Mouse (Mus musculus): Measurements from ENCODE around the gene Cstf3.

Gene Cstf3

GRCm38 (mm10) chr2:104590068-104590828 lies at the start of gene Cstf3:
Cstf3 (plus strand) TSS chr2:104590523.
- peak; percentile 99 for DNase-seq (ENCODE audit: low read depth, low spot score)

GRCm38 (mm10) chr2:104556711-104557110 lies 33.6 kb upstream of the Cstf3 start:
- peak; percentile 52 for DNase-seq (ENCODE audit: low read depth, low spot score)

GRCm38 (mm10) chr2:104557722-104558121 lies 32.6 kb upstream of the Cstf3 start:
- DNase-seq (ENCODE audit: low read depth, low spot score), result peak; percentile 59

- DNase-seq (ENCODE audit: low read depth, low spot score), result no peak
Observed at GRCm38 (mm10) chr2:104558326-104558725, 32.0 kb upstream of the Cstf3 start.

- peak; percentile 91 for DNase-seq (ENCODE audit: low read depth, low spot score)
Observed at GRCm38 (mm10) chr2:104558938-104559337, 31.4 kb upstream of the Cstf3 start.

- DNase-seq (ENCODE audit: low read depth, low spot score), result no peak
Observed at GRCm38 (mm10) chr2:104559591-104560380, 30.5 kb upstream of the Cstf3 start.

GRCm38 (mm10) chr2:104561386-104561785 lies 28.9 kb upstream of the Cstf3 start:
- DNase-seq (ENCODE audit: low read depth, low spot score), result no peak

- DNase-seq (ENCODE audit: low read depth, low spot score), result no peak
Observed at GRCm38 (mm10) chr2:104561986-104562532, 28.3 kb upstream of the Cstf3 start.

- no peak for DNase-seq (ENCODE audit: low read depth, low spot score)
Observed at GRCm38 (mm10) chr2:104572066-104572465, 18.3 kb upstream of the Cstf3 start.

GRCm38 (mm10) chr2:104576216-104576615 lies 14.1 kb upstream of the Cstf3 start:
- DNase-seq (ENCODE audit: low read depth, low spot score), result peak; percentile 57

GRCm38 (mm10) chr2:104578021-104578420 lies 12.3 kb upstream of the Cstf3 start:
- peak; percentile 73 for DNase-seq (ENCODE audit: low read depth, low spot score)

GRCm38 (mm10) chr2:104578836-104579604 lies 11.3 kb upstream of the Cstf3 start:
- no peak for DNase-seq (ENCODE audit: low read depth, low spot score)

GRCm38 (mm10) chr2:104579784-104580446 lies 10.4 kb upstream of the Cstf3 start:
- no peak for DNase-seq (ENCODE audit: low read depth, low spot score)

GRCm38 (mm10) chr2:104581281-104581879 lies 8.9 kb upstream of the Cstf3 start:
- DNase-seq (ENCODE audit: low read depth, low spot score), result no peak

GRCm38 (mm10) chr2:104583032-104583431 lies 7.3 kb upstream of the Cstf3 start:
- no peak for DNase-seq (ENCODE audit: low read depth, low spot score)

- no peak for DNase-seq (ENCODE audit: low read depth, low spot score)
Observed at GRCm38 (mm10) chr2:104584226-104584625, 6.1 kb upstream of the Cstf3 start.

- no peak for DNase-seq (ENCODE audit: low read depth, low spot score)
Observed at GRCm38 (mm10) chr2:104585645-104586044, 4.7 kb upstream of the Cstf3 start.

- DNase-seq (ENCODE audit: low read depth, low spot score), result peak; percentile 75
Observed at GRCm38 (mm10) chr2:104588552-104588951, 1.8 kb upstream of the Cstf3 start.

GRCm38 (mm10) chr2:104590829-104591117 lies 450 bp downstream of the Cstf3 start:
- no peak for DNase-seq (ENCODE audit: low read depth, low spot score)

GRCm38 (mm10) chr2:104591141-104591540 lies 818 bp downstream of the Cstf3 start:
- no peak for DNase-seq (ENCODE audit: low read depth, low spot score)

GRCm38 (mm10) chr2:104595063-104595462 lies 4.7 kb downstream of the Cstf3 start:
- no peak for DNase-seq (ENCODE audit: low read depth, low spot score)

All from R1 (cell line).